Mouse (Mus musculus): ENCODE measurements around the gene Tex261. TPM values are rescaled to one million over a fixed set of nuclear protein-coding genes. Genes with fewer than 3 reads are reported as not detected.
"Not testable (repeated sequence)": the region's sequence is repeated elsewhere in the genome, so short reads cannot be mapped to it uniquely, and the experiment has no call there.

The Tex261 gene
- polyA plus RNA-seq, 1 experiment from 2014 or later = 60.4 TPM

- not testable (repeated sequence) for H3K4me3 ChIP-seq; H3K4me2 ChIP-seq; H3K9ac ChIP-seq; H3K27ac ChIP-seq (replicated peaks); H3K36me3 ChIP-seq; H3K27me3 ChIP-seq (replicated peaks); ATAC-seq (ENCODE audit: extremely low read depth, insufficient number of reproducible peaks, low FRiP score, low TSS enrichment); H3K9me3 ChIP-seq
- 83% methylated on average over 5 of the region's 5 CpGs for WGBS
- peaks cover 17% of the 10 kb centered on the region for H3K4me1 ChIP-seq
Observed at GRCm38 (mm10) chr6:83790533-83790932, 14.9 kb upstream of the Tex261 start.

GRCm38 (mm10) chr6:83788554-83788953 lies 12.9 kb upstream of the Tex261 start:
- Histone ChIP-seq H3K9me3 (no peaks in the 10 kb centered on the region), H3K4me1 (peaks cover 10% of the 10 kb centered on the region; the same call in 1 of the 2 replicates), H3K9ac (no peak overlapping the region), H3K36me3 (no peaks in the 10 kb centered on the region), H3K4me3 (no peak overlapping the region), H3K27ac (replicated peaks) (no peak overlapping the region), H3K4me2 (no peak overlapping the region), H3K27me3 (replicated peaks) (peaks cover 7% of the 10 kb centered on the region; the same call in 1 of the 2 replicates)
- ATAC-seq (ENCODE audit: extremely low read depth, insufficient number of reproducible peaks, low FRiP score, low TSS enrichment) = no peak
- 54% methylated on average over 7 of the region's 7 CpGs for WGBS

GRCm38 (mm10) chr6:83786426-83786825 lies 10.8 kb upstream of the Tex261 start:
- ATAC-seq (ENCODE audit: extremely low read depth, insufficient number of reproducible peaks, low FRiP score, low TSS enrichment) = no peak
- H3K4me2 ChIP-seq = no peak overlapping the region
- peaks cover 7% of the 10 kb centered on the region; the same call in 1 of the 2 replicates for H3K27me3 ChIP-seq (replicated peaks)
- H3K27ac ChIP-seq (replicated peaks) = no peak overlapping the region
- no peaks in the 10 kb centered on the region for H3K9me3 ChIP-seq
- no peak overlapping the region for H3K9ac ChIP-seq
- no peaks in the 10 kb centered on the region for H3K36me3 ChIP-seq
- peaks cover 6% of the 10 kb centered on the region; the same call in 1 of the 2 replicates for H3K4me1 ChIP-seq
- H3K4me3 ChIP-seq = no peak overlapping the region
- 62% methylated on average over 3 of the region's 3 CpGs for WGBS

GRCm38 (mm10) chr6:83779026-83779425 lies 3.4 kb upstream of the Tex261 start:
- WGBS = 5% methylated on average over 5 of the region's 5 CpGs
- Histone ChIP-seq H3K27ac (replicated peaks) (no peak overlapping the region), H3K4me2 (no peak overlapping the region), H3K9ac (no peak overlapping the region), H3K36me3 (no peaks in the 10 kb centered on the region), H3K4me3 (no peak overlapping the region), H3K4me1 (peaks cover 13% of the 10 kb centered on the region), H3K9me3 (no peaks in the 10 kb centered on the region), H3K27me3 (replicated peaks) (0 out of 2 replicates have a peak, but pooled peaks cover 8% of the 10 kb centered on the region)
- ATAC-seq (ENCODE audit: extremely low read depth, insufficient number of reproducible peaks, low FRiP score, low TSS enrichment) = no peak

GRCm38 (mm10) chr6:83778306-83778705 lies 2.7 kb upstream of the Tex261 start:
- Histone ChIP-seq H3K9me3 (no peaks in the 10 kb centered on the region), H3K4me2 (no peak overlapping the region), H3K9ac (no peak overlapping the region), H3K27ac (replicated peaks) (no peak overlapping the region), H3K4me3 (no peak overlapping the region), H3K4me1 (peaks cover 17% of the 10 kb centered on the region), H3K27me3 (replicated peaks) (0 out of 2 replicates have a peak, but pooled peaks cover 8% of the 10 kb centered on the region), H3K36me3 (peaks cover 4% of the 10 kb centered on the region)
- WGBS = 74% methylated on average over 7 of the region's 7 CpGs
- ATAC-seq (ENCODE audit: extremely low read depth, insufficient number of reproducible peaks, low FRiP score, low TSS enrichment) = no peak

GRCm38 (mm10) chr6:83774781-83775563 lies 641 bp downstream of the Tex261 start:
- peak overlapping the region; percentile 94 for H3K4me3 ChIP-seq
- 0 out of 2 replicates have a peak, but pooled peaks cover 2% of the 10 kb centered on the region for H3K27me3 ChIP-seq (replicated peaks)
- ATAC-seq (ENCODE audit: extremely low read depth, insufficient number of reproducible peaks, low FRiP score, low TSS enrichment) = no peak
- H3K4me2 ChIP-seq = peak overlapping the region; percentile 93
- H3K9ac ChIP-seq = peak overlapping the region; percentile 97
- no peaks in the 10 kb centered on the region for H3K9me3 ChIP-seq
- WGBS = under 1% methylated on average over 14 of the region's 14 CpGs
- peaks cover 17% of the 10 kb centered on the region for H3K4me1 ChIP-seq
- H3K27ac ChIP-seq (replicated peaks) = peak overlapping the region; percentile 90
- H3K36me3 ChIP-seq = peaks cover 38% of the 10 kb centered on the region

GRCm38 (mm10) chr6:83774126-83774525 lies 1.5 kb downstream of the Tex261 start:
- no peaks in the 10 kb centered on the region for H3K9me3 ChIP-seq
- H3K36me3 ChIP-seq = peaks cover 46% of the 10 kb centered on the region
- H3K4me1 ChIP-seq = peaks cover 17% of the 10 kb centered on the region
- peak overlapping the region; percentile 93 for H3K4me2 ChIP-seq
- H3K9ac ChIP-seq = peak overlapping the region; percentile 97
- WGBS = 63% methylated on average over 9 of the region's 9 CpGs
- peak overlapping the region; percentile 94 for H3K4me3 ChIP-seq
- 0 out of 2 replicates have a peak, but pooled peaks cover 2% of the 10 kb centered on the region for H3K27me3 ChIP-seq (replicated peaks)
- ATAC-seq (ENCODE audit: extremely low read depth, insufficient number of reproducible peaks, low FRiP score, low TSS enrichment) = no peak
- H3K27ac ChIP-seq (replicated peaks) = no peak overlapping the region

GRCm38 (mm10) chr6:83768485-83768884 lies 7.1 kb downstream of the Tex261 start:
- H3K9ac ChIP-seq = no peak overlapping the region
- no peak overlapping the region for H3K4me3 ChIP-seq
- peaks cover 56% of the 10 kb centered on the region for H3K36me3 ChIP-seq
- H3K27me3 ChIP-seq (replicated peaks) = peaks cover 17% of the 10 kb centered on the region
- H3K4me1 ChIP-seq = peaks cover 15% of the 10 kb centered on the region
- H3K27ac ChIP-seq (replicated peaks) = no peak overlapping the region
- WGBS = 64% methylated on average over 5 of the region's 5 CpGs
- ATAC-seq (ENCODE audit: extremely low read depth, insufficient number of reproducible peaks, low FRiP score, low TSS enrichment) = no peak
- no peak overlapping the region for H3K4me2 ChIP-seq
- no peaks in the 10 kb centered on the region for H3K9me3 ChIP-seq

- Histone ChIP-seq H3K4me2 (no peak overlapping the region), H3K27me3 (replicated peaks) (peaks cover 32% of the 10 kb centered on the region), H3K27ac (replicated peaks) (peak overlapping the region; percentile 29; the same call in 1 of the 2 replicates), H3K4me1 (peaks cover 29% of the 10 kb centered on the region), H3K4me3 (no peak overlapping the region), H3K9me3 (no peaks in the 10 kb centered on the region), H3K36me3 (peaks cover 41% of the 10 kb centered on the region), H3K9ac (no peak overlapping the region)
- 48% methylated on average over 3 of the region's 3 CpGs for WGBS
- ATAC-seq (ENCODE audit: extremely low read depth, insufficient number of reproducible peaks, low FRiP score, low TSS enrichment) = no peak
Observed at GRCm38 (mm10) chr6:83766982-83767381, 8.6 kb downstream of the Tex261 start.

- Histone ChIP-seq H3K4me1 (peaks cover 26% of the 10 kb centered on the region), H3K9me3 (no peaks in the 10 kb centered on the region), H3K9ac (peak overlapping the region; percentile 76), H3K27ac (replicated peaks) (no peak overlapping the region), H3K4me2 (peak overlapping the region; percentile 82), H3K4me3 (peak overlapping the region; percentile 51), H3K36me3 (0 out of 2 replicates have a peak, but pooled peaks cover 2% of the 10 kb centered on the region), H3K27me3 (replicated peaks) (peaks cover 67% of the 10 kb centered on the region)
- ATAC-seq (ENCODE audit: extremely low read depth, insufficient number of reproducible peaks, low FRiP score, low TSS enrichment) = no peak
- 2% methylated on average over 35 of the region's 35 CpGs for WGBS
Observed at GRCm38 (mm10) chr6:83762880-83763431, 12.7 kb downstream of the Tex261 start.

- H3K4me2 ChIP-seq = peak within 1 kb of the TSS; percentile 82
- H3K27me3 ChIP-seq (replicated peaks) = peaks cover 73% of the 10 kb centered on the region
- H3K4me3 ChIP-seq = peak within 1 kb of the TSS; percentile 51
- H3K9me3 ChIP-seq = no peaks in the 10 kb centered on the region
- ATAC-seq (ENCODE audit: extremely low read depth, insufficient number of reproducible peaks, low FRiP score, low TSS enrichment) = no peak
- no peak within 1 kb of the TSS for H3K27ac ChIP-seq (replicated peaks)
- H3K4me1 ChIP-seq = peaks cover 25% of the 10 kb centered on the region
- H3K36me3 ChIP-seq = no peaks in the 10 kb centered on the region
- WGBS = 25% methylated on average over 6 of the region's 6 CpGs
- peak within 1 kb of the TSS; percentile 76 for H3K9ac ChIP-seq
Observed at GRCm38 (mm10) chr6:83762344-83762743, 13.3 kb downstream of the Tex261 start, which contains the start of gene Ankrd53. Ankrd53 (plus strand) TSS chr6:83762644.
